Mouse (Mus musculus) ES-E14 (cell line): ENCODE data around the gene Otub2. TPM values are rescaled to one million over a fixed set of nuclear protein-coding genes. Genes with fewer than 3 reads are reported as not detected.
"Not testable (repeated sequence)": the region's sequence is repeated elsewhere in the genome, so short reads cannot be mapped to it uniquely, and the experiment has no call there.

Experiments used
- DNase-seq: peaks from one replicate; pipeline ENCODE4 v3.0.0-alpha.2; 2013; ENCODE audit warnings: low read depth, low spot score
- H3K27ac ChIP-seq: 2 replicates; pipeline ENCODE4 v1.5.1; 2012; ENCODE audit warnings: low read depth, mild to moderate bottlenecking, low read length, moderate library complexity, mixed read lengths; ENCODE audit not compliant: poor library complexity, insufficient read depth, severe bottlenecking
- H3K36me3 ChIP-seq: 2 replicates; pipeline ENCODE4 v1.6.1; 2012; ENCODE audit warnings: mild to moderate bottlenecking, low read length, moderate library complexity, mixed read lengths; ENCODE audit not compliant: control insufficient read depth, poor library complexity, insufficient read depth, severe bottlenecking
- H3K4me1 ChIP-seq, 2 experiments: fragments of 150-350 bp in 1 of 2; sonication (generic) in 1 of 2; 2 replicates each; pipeline ENCODE4 v1.6.1; 2012; ENCODE audit warnings: low read length in 2 of 2, mild to moderate bottlenecking in 1 of 2, mixed read lengths in 1 of 2; ENCODE audit not compliant: control insufficient read depth in 2 of 2, insufficient read depth in 2 of 2, poor library complexity in 1 of 2
- H3K4me3 ChIP-seq, 2 experiments: fragments of 150-350 bp in 1 of 2; sonication (generic) in 1 of 2; 2 replicates each; pipeline ENCODE4 v1.5.1; 2012; ENCODE audit warnings: low read length in 2 of 2, low read depth in 1 of 2, mild to moderate bottlenecking in 1 of 2, mixed read lengths in 1 of 2; ENCODE audit not compliant: insufficient read depth in 1 of 2, poor library complexity in 1 of 2, severe bottlenecking in 1 of 2
- H3K9ac ChIP-seq: 2 replicates; pipeline ENCODE4 v1.6.1; 2012; ENCODE audit warnings: low read depth, mild to moderate bottlenecking, low read length, mixed read lengths; ENCODE audit not compliant: poor library complexity, insufficient read depth, severe bottlenecking
- H3K9me3 ChIP-seq: fragments of 150-350 bp; sonication (generic); 2 replicates; pipeline ENCODE4 v1.6.1; 2012; ENCODE audit warnings: low read depth, mild to moderate bottlenecking, low read length; ENCODE audit not compliant: control insufficient read depth, insufficient read depth
- CHD2 ChIP-seq: IDR thresholded peaks from 2 replicates; pipeline ENCODE4 v1.6.1; 2014; ENCODE audit warnings: mild to moderate bottlenecking, low read depth, low read length, inconsistent platforms
- HCFC1 ChIP-seq: IDR thresholded peaks from 2 replicates; pipeline ENCODE4 v1.6.1; 2012; ENCODE audit warnings: low read length, inconsistent platforms, borderline replicate concordance; ENCODE audit not compliant: insufficient read depth
- MAFK ChIP-seq: IDR thresholded peaks from 2 replicates; pipeline ENCODE4 v1.6.1; 2014; ENCODE audit warnings: mild to moderate bottlenecking, low read depth, low read length, inconsistent platforms; ENCODE audit not compliant: insufficient read depth
- ZC3H11A ChIP-seq: IDR thresholded peaks from 2 replicates; pipeline ENCODE4 v1.6.1; 2012; ENCODE audit warnings: low read depth, mild to moderate bottlenecking, inconsistent platforms, low read length, borderline replicate concordance
- ZNF384 ChIP-seq: IDR thresholded peaks from 2 replicates; pipeline ENCODE4 v1.6.1; 2012; ENCODE audit warnings: low read depth, low read length, inconsistent platforms
- in situ Hi-C, 2 experiments: fragments of 600-800 bp; cut with MboI; formaldehyde crosslinking; loops; one replicate each; pipeline ENCODE4 v1.15.1; 2025; ENCODE audit warnings: low sequenced_read_pairs in 2 of 2, inconsistent platforms in 1 of 2; ENCODE audit not compliant: unreplicated experiment in 2 of 2
- total RNA-seq: library from RNA; depleted of rRNA; stranded (reverse); fragments of 300-350 nt; gene quantifications from 2 replicates; pipeline ENCODE4 v1.2.3, GENCODE M21; 2012; rRNA removed

The Otub2 gene
- total RNA-seq, 1 experiment: 4.8 TPM

GRCm38 (mm10) chr12:103437601-103438000, 49.1 kb downstream of the Otub2 start:
- in situ Hi-C loops: no loop called here
- DNase-seq: no peak

GRCm38 (mm10) chr12:103443524-103443923, 55.0 kb downstream of the Otub2 start, which contains the start of gene Ifi27l2a:
Ifi27l2a (minus strand) TSS chr12:103443680.
- TF ChIP-seq ZNF384 (no peak), MAFK (no peak), CHD2 (no peak), HCFC1 (no peak), ZC3H11A (no peak)
- H3K4me1 ChIP-seq: no peaks in the 10 kb centered on the region
- in situ Hi-C loops: no loop called here

More at GRCm38 (mm10) chr12:103437601-103438000, 49.1 kb downstream of the Otub2 start:
- H3K9ac ChIP-seq: no peak overlapping the region
- no peaks in the 10 kb centered on the region for H3K9me3 ChIP-seq
- TF ChIP-seq ZNF384: no peak
- no peak for TF ChIP-seq CHD2
- TF ChIP-seq HCFC1: no peak
- TF ChIP-seq MAFK: no peak
- TF ChIP-seq ZC3H11A: no peak
- peaks cover 0 to 4% of the 10 kb centered on the region in 2 experiments; a peak in 1 of 4 replicates for H3K4me1 ChIP-seq
- no peak overlapping the region for H3K27ac ChIP-seq
- H3K4me3 ChIP-seq: no peak overlapping the region
- H3K36me3 ChIP-seq: no peaks in the 10 kb centered on the region

GRCm38 (mm10) chr12:103444261-103444660, 55.8 kb downstream of the Otub2 start:
- DNase-seq, H3K4me1 ChIP-seq, H3K36me3 ChIP-seq, H3K9me3 ChIP-seq, H3K27ac ChIP-seq, H3K4me3 ChIP-seq, in situ Hi-C loops, H3K9ac ChIP-seq: not testable (repeated sequence)

More at GRCm38 (mm10) chr12:103443524-103443923, 55.0 kb downstream of the Otub2 start, which contains the start of gene Ifi27l2a:
- Histone ChIP-seq H3K36me3 (no peaks in the 10 kb centered on the region), H3K9ac (no peak within 1 kb of the TSS), H3K9me3 (no peaks in the 10 kb centered on the region), H3K4me3 (no peak within 1 kb of the TSS), H3K27ac (no peak within 1 kb of the TSS)
- DNase-seq: no peak

GRCm38 (mm10) chr12:103445060-103445459, 56.6 kb downstream of the Otub2 start:
- no peaks in the 10 kb centered on the region for H3K9me3 ChIP-seq
- in situ Hi-C loops: no loop called here
- no peaks in the 10 kb centered on the region for H3K36me3 ChIP-seq
- DNase-seq: no peak
- no peaks in the 10 kb centered on the region for H3K4me1 ChIP-seq
- no peak for TF ChIP-seq MAFK
- TF ChIP-seq CHD2: no peak
- TF ChIP-seq ZNF384: no peak
- no peak for TF ChIP-seq ZC3H11A
- TF ChIP-seq HCFC1: no peak
- no peak overlapping the region for H3K9ac ChIP-seq
- no peak overlapping the region for H3K4me3 ChIP-seq
- H3K27ac ChIP-seq: no peak overlapping the region

GRCm38 (mm10) chr12:103453361-103453760, 64.9 kb downstream of the Otub2 start:
- no peaks in the 10 kb centered on the region for H3K36me3 ChIP-seq
- no peak for TF ChIP-seq ZC3H11A
- TF ChIP-seq MAFK: no peak
- no peak for TF ChIP-seq HCFC1
- TF ChIP-seq CHD2: no peak
- no peak for TF ChIP-seq ZNF384
- H3K9ac ChIP-seq: no peak overlapping the region
- no peak overlapping the region for H3K27ac ChIP-seq
- no peak for DNase-seq
- H3K9me3 ChIP-seq: no peaks in the 10 kb centered on the region
- in situ Hi-C loops: no loop called here
- H3K4me1 ChIP-seq: no peaks in the 10 kb centered on the region
- no peak overlapping the region for H3K4me3 ChIP-seq

Other genes with a start within 250 kb of the Otub2 start
- gene Prima1, start 146.5 kb upstream of the Otub2 start, total RNA-seq: 0.63 and 0.85 TPM in 2 replicates
- not detected in 2 replicates for gene Fam181a, start 77.7 kb upstream of the Otub2 start, total RNA-seq
- gene Asb2, start 32.7 kb upstream of the Otub2 start, total RNA-seq: 0.27 TPM in 1 of 2 replicates, not detected in the other
- gene 9330161L09Rik, start 19.1 kb downstream of the Otub2 start, total RNA-seq: 2.1 and 3.8 TPM in 2 replicates
- 86.2 and 107 TPM in 2 replicates for gene Ddx24, start 37.1 kb downstream of the Otub2 start, total RNA-seq
- gene Ifi27, start 45.5 kb downstream of the Otub2 start, total RNA-seq: 0.48 and 2.1 TPM in 2 replicates
- 0.63 and 2.1 TPM in 2 replicates for gene Ifi27l2a, start 55.0 kb downstream of the Otub2 start, total RNA-seq
- gene Ifi27l2b, start 68.5 kb downstream of the Otub2 start, total RNA-seq: 0.58 TPM in 1 of 2 replicates, not detected in the other
- 1.2 and 1.7 TPM in 2 replicates for gene Ppp4r4, start 143.6 kb downstream of the Otub2 start, total RNA-seq
- not detected in 2 replicates for gene Serpina10, start 242.8 kb downstream of the Otub2 start, total RNA-seq